Mouse (Mus musculus) midbrain, embryonic 11.5 days (tissue): ENCODE results near the gene Mrpl12. TPM values are rescaled to one million over a fixed set of nuclear protein-coding genes. Genes with fewer than 3 reads are reported as not detected.

Source experiments
- ATAC-seq: fragments of 200-750 bp; cut with Nextera tagmentation; 2 replicates; pipeline ENCODE4 v1.8.0; 2017; ENCODE audit warnings: moderate TSS enrichment, moderate library complexity; ENCODE audit not compliant: low FRiP score
- DNase-seq: peaks from one replicate; pipeline ENCODE4 v3.0.0; 2015; ENCODE audit warnings: low spot score; ENCODE audit errors: missing footprints
- H3K27ac ChIP-seq: fragments of 300-500 bp; sonication (generic); 2 replicates; pipeline ENCODE4 v1.5.1; 2014; ENCODE audit warnings: low read depth, low read length
- H3K27me3 ChIP-seq: fragments of 300-500 bp; sonication (generic); 2 replicates; pipeline ENCODE4 v1.6.1; 2014; ENCODE audit warnings: mild to moderate bottlenecking, low read length, moderate library complexity, mixed read lengths; ENCODE audit not compliant: control insufficient read depth, insufficient read depth
- H3K36me3 ChIP-seq: fragments of 300-500 bp; sonication (generic); 2 replicates; pipeline ENCODE4 v1.6.1; 2014; ENCODE audit warnings: mild to moderate bottlenecking, low read length, moderate library complexity, mixed read lengths; ENCODE audit not compliant: control insufficient read depth, insufficient read depth
- H3K4me1 ChIP-seq: fragments of 300-500 bp; sonication (generic); 2 replicates; pipeline ENCODE4 v1.6.1; 2014; ENCODE audit warnings: low read length; ENCODE audit not compliant: control insufficient read depth, insufficient read depth
- H3K4me2 ChIP-seq: fragments of 300-500 bp; sonication (generic); 2 replicates; pipeline ENCODE4 v1.6.1; 2014; ENCODE audit warnings: mild to moderate bottlenecking, moderate library complexity
- H3K4me3 ChIP-seq: fragments of 300-500 bp; sonication (generic); 2 replicates; pipeline ENCODE4 v1.5.1; 2014; ENCODE audit warnings: low read depth, low read length
- H3K9ac ChIP-seq: fragments of 300-500 bp; sonication (generic); 2 replicates; pipeline ENCODE4 v1.6.1; 2014; ENCODE audit warnings: low read length
- H3K9me3 ChIP-seq: fragments of 300-500 bp; sonication (generic); 2 replicates; pipeline ENCODE4 v1.6.1; 2016; ENCODE audit warnings: low read length; ENCODE audit not compliant: control insufficient read depth
- WGBS: fragments of 180-500 bp; shearing (Covaris S2); extraction: QIAGEN DNeasy Blood & Tissue Kit; methylation state at CpG from one replicate; pipeline ENCODE4 v1.1.7; 2014; 5-methylcytosine and 5-hydroxymethylcytosine counted together
- polyA plus RNA-seq: library from polyadenylated mRNA; unstranded; fragments of >200 nt; fragmentation: Nextera tagmentation; extraction: Ambion mirVana; gene quantifications from 2 replicates; pipeline ENCODE4 v1.2.1, GENCODE M21; 2014

Gene Mrpl12
- 137 and 152 TPM in 2 replicates for polyA plus RNA-seq

DNA sequence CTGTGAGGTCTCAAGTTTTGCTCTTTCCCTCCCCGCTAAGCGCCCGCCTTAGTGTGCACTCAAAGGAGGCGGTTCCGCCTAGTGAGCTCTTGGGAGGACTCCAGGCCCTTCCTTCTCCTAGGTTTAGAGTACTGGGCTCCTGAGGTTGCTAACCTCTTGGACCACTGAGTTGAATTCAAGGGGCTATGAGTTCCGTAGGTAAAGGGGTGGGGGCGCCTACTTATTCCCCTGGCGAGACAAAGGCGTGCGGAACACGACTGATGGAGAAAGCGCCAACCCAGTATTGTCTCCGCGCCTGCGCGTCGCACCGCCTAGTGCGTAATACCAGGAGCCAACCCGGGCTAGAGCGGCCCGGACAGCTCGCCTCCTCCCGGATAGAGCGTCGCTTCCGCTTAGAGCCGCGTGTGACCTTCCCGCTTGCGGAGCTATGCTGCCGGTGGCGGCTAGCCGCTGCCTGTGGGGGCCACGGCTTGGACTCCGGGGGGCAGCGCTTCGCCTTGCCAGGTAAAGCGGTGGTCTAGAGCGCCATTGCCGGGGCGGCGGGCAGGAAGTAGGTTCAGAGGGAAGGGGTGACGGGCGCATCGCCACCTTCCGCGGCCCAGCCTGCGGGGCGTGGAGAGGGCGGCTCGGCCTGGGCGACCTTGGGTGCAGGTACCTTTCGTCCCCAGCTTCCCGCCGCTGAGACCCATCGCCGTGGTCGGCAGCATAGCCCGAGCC is at the start of gene Mrpl12:
Gene Mrpl12 (plus strand): TSS at position 349 of the 717 bp plus-strand sequence.
- no peaks in the 10 kb centered on the region for H3K9me3 ChIP-seq
- ATAC-seq (peak; percentile 96), DNase-seq (peak; percentile 98)
- H3K27me3 ChIP-seq, result no peaks in the 10 kb centered on the region
- H3K4me1 ChIP-seq, result peaks cover 16% of the 10 kb centered on the region
- peak within 1 kb of the TSS; percentile 94 for H3K9ac ChIP-seq
- peak within 1 kb of the TSS; percentile 98 for H3K4me3 ChIP-seq
- peak within 1 kb of the TSS; percentile 57 for H3K27ac ChIP-seq
- H3K36me3 ChIP-seq, result peaks cover 37% of the 10 kb centered on the region
- WGBS, result under 1% methylated on average over 60 of the region's 60 CpGs
- H3K4me2 ChIP-seq, result peak within 1 kb of the TSS; percentile 89

DNA sequence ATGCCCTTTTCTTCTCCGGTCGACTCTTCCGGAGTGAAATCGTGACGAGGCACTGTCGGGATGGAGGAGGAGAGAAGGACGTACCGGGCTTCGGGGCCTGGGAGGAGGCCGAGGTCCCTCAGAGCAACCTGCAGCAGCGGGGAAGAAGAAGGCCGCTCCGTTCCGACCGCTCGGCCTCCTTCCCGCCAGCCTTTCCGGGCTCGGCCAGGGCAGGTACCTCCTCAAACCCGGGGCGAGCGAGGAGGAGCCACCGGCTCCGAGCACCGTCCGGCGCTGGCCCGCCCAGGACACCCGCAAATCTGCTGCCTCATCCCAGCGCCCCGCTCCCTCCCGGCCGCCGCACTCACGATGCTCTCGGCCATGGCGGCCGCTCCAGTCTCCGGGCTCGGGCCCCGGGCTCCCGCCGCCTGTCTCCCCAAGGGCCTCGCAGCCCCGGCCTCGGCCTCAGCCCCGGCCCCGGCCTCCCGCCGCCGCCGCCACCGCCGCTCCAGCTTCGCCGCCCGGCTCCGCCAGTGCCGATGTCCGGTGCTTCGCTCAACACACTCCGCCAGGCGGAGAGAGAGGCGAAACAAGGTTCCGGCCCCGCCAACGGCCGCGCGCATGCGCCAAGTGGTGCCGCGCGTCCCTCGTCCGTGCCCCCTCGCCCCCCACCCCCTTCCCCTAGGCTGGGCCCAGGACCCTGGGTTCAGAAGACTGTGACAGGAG is 47.1 kb upstream of the Mrpl12 start, which contains the start of gene Nploc4:
Gene Nploc4 (minus strand): TSS at position 557 of the 705 bp plus-strand sequence.
- Histone ChIP-seq H3K27me3 (no peaks in the 10 kb centered on the region), H3K4me2 (peak within 1 kb of the TSS; percentile 86), H3K9me3 (no peaks in the 10 kb centered on the region), H3K36me3 (peaks cover 5% of the 10 kb centered on the region), H3K27ac (peak within 1 kb of the TSS; percentile 71), H3K4me3 (peak within 1 kb of the TSS; percentile 99), H3K4me1 (peaks cover 11% of the 10 kb centered on the region), H3K9ac (peak within 1 kb of the TSS; percentile 98)
- under 1% methylated on average over 73 of the region's 77 CpGs for WGBS
- DNase-seq (peak; percentile 100), ATAC-seq (peak; percentile 96)

DNA sequence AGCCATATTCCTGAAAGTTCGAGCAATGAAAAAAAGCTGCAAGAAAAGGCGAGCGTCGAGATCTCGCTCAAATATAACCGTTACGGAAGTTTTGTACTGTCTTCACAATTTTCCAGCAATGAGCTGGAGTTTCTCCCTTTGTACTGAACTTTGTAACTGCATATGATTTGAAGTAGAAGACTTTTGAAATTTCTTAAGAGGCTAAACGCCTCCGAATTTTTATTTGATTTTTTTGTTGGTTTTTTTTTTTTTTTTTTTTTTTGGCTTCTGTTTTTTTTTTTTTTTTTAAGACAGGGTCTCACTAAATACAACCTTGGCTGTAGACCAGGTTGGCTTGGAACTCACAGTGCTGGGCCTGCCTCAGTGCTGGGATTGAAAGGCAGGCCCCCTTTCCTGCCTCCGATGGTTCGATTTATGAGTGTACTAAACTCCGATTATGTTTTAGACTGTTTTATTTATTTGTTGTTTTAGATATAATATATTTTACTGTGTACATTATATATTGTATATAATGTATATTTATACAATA is 46.5 kb upstream of the Mrpl12 start:
- DNase-seq (no peak), ATAC-seq (no peak)
- Histone ChIP-seq H3K9me3 (no peaks in the 10 kb centered on the region), H3K36me3 (peaks cover 5% of the 10 kb centered on the region; the same call in 1 of the 2 replicates), H3K4me2 (peak overlapping the region; percentile 86), H3K27me3 (no peaks in the 10 kb centered on the region), H3K4me1 (peaks cover 11% of the 10 kb centered on the region), H3K27ac (no peak overlapping the region), H3K4me3 (peak overlapping the region; percentile 99), H3K9ac (peak overlapping the region; percentile 98)
- WGBS, result 34% methylated on average over 12 of the region's 12 CpGs

DNA sequence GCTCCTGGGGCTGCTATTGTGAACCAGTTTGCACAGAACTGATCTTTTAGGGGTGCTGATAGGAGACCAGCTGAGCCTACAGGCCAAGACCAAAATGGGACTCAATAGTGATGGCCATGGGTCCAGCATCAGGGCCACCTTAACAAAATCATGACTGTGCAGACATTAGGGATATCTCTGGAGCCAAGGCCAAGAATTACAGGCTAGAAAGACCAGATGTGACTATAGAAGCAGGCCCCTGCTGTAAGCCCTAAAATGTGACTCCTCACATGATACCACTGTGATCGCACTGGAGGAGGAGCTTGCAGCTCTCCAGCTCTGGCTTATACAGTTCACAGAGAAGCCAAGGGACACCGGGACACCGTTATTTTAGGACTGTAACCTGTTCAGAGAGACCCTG is 42.1 kb upstream of the Mrpl12 start, which contains the start of gene Tspan10:
Gene Tspan10 (plus strand): TSS at position 301 of the 400 bp plus-strand sequence.
- Histone ChIP-seq H3K36me3 (no peaks in the 10 kb centered on the region), H3K27ac (no peak within 1 kb of the TSS), H3K4me2 (no peak within 1 kb of the TSS), H3K27me3 (no peaks in the 10 kb centered on the region), H3K9me3 (no peaks in the 10 kb centered on the region), H3K9ac (no peak within 1 kb of the TSS), H3K4me1 (no peaks in the 10 kb centered on the region), H3K4me3 (no peak within 1 kb of the TSS)
- ATAC-seq, result no peak
- WGBS, result 84% methylated on average over 3 of the region's 3 CpGs
- DNase-seq, result no peak

DNA sequence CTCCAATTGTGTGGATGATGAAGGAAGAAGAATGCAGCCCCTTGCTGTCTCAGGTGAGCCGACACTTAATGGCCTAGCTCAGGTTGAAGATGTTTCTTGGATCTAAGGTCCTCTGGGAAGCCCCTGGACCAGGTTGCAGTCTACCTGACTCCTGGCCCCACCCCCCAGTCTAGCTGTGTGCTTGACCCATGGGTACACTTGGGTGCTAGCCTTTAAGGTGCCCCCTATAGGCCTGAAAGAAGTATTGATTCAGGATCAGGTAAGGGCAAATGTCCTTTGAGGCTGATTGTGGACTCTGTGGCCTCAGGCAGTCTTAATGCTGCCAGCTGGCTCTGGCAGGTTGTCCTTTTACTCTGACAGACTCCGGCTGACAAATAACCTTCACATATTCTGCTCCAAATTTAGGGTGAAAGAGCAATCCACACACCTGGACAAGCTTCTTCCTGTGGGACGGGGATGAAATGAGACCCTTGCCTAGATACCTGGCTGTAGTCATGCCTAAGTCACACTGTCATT is 41.6 kb upstream of the Mrpl12 start:
- Histone ChIP-seq H3K9ac (no peak overlapping the region), H3K4me3 (no peak overlapping the region), H3K36me3 (no peaks in the 10 kb centered on the region), H3K4me1 (no peaks in the 10 kb centered on the region), H3K27ac (no peak overlapping the region), H3K4me2 (no peak overlapping the region), H3K27me3 (no peaks in the 10 kb centered on the region), H3K9me3 (no peaks in the 10 kb centered on the region)
- DNase-seq (no peak), ATAC-seq (no peak)
- 93% methylated on average over 3 of the region's 3 CpGs for WGBS

DNA sequence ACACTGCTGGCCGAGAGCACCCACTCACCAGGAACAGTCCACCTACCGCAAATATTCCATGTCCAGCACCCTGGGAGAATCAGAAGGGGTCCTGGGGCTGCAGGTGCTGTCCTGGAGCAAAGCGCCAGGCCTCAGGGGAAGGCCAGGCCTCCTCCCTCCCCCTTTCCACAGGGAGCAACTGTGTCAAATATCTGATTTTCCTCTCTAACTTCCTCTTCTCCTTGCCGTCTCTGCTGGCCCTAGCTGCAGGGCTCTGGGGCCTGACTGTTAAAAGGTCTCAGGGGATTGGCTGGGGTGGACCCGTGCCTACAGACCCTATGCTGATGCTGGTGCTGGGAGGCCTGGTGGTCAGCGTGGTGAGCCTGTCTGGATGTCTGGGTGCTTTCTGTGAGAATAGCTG is 40.3 kb upstream of the Mrpl12 start:
- Histone ChIP-seq H3K4me1 (no peaks in the 10 kb centered on the region), H3K27ac (no peak overlapping the region), H3K27me3 (no peaks in the 10 kb centered on the region), H3K4me3 (no peak overlapping the region), H3K9me3 (no peaks in the 10 kb centered on the region), H3K36me3 (no peaks in the 10 kb centered on the region), H3K9ac (no peak overlapping the region), H3K4me2 (no peak overlapping the region)
- no peak for ATAC-seq
- WGBS, result 76% methylated on average over 6 of the region's 6 CpGs
- DNase-seq, result no peak

DNA sequence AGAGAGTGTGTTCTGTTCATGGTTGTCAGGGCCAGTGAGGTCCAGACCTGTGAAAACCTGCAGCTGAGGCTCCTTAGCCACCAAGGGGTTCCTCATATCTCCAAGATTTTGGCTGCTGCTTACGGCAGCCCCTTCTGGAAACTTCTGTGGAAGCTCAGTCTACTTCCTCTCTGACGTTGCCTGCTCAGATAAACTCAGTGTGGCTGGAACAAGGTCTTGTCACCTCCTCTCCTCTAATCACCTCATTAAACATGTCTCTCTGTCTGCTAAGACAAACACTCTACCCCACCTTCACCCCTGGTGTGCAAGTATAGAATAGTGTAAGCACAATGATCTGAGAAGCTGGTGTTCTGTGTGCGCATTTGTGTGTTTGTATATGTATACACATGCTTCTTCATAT is 38.9 kb upstream of the Mrpl12 start:
- H3K4me3 ChIP-seq, result no peak overlapping the region
- no peaks in the 10 kb centered on the region for H3K9me3 ChIP-seq
- no peak overlapping the region for H3K4me2 ChIP-seq
- DNase-seq (no peak), ATAC-seq (no peak)
- H3K36me3 ChIP-seq, result no peaks in the 10 kb centered on the region
- WGBS, result 87% methylated on average over 3 of the region's 3 CpGs
- H3K27me3 ChIP-seq, result no peaks in the 10 kb centered on the region
- H3K9ac ChIP-seq, result no peak overlapping the region
- no peak overlapping the region for H3K27ac ChIP-seq
- no peaks in the 10 kb centered on the region for H3K4me1 ChIP-seq

DNA sequence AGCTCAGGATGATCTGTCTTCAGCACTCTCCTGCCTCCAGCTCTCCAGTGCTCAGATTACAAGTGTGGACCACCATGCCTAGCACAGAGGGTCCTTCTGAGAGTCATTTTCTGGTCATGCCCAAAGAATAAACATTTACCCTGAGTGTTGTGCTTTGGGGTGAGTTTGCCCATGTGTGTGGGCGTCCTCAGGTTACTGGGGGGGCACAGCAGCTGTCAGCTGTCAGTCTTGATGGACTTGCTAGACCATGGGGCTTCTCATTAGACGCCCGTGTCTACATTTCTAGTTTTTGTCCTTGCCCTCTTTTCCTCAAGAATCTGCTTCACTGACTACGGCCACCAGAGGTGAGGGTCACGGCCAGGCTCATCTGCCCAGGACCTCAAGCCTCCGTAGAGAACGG is 37.2 kb upstream of the Mrpl12 start:
- Histone ChIP-seq H3K9me3 (no peaks in the 10 kb centered on the region), H3K4me2 (no peak overlapping the region), H3K36me3 (no peaks in the 10 kb centered on the region), H3K27me3 (no peaks in the 10 kb centered on the region), H3K9ac (no peak overlapping the region), H3K4me1 (no peaks in the 10 kb centered on the region), H3K27ac (no peak overlapping the region), H3K4me3 (no peak overlapping the region)
- ATAC-seq (no peak), DNase-seq (no peak)
- WGBS, result 82% methylated on average over 7 of the region's 7 CpGs

DNA sequence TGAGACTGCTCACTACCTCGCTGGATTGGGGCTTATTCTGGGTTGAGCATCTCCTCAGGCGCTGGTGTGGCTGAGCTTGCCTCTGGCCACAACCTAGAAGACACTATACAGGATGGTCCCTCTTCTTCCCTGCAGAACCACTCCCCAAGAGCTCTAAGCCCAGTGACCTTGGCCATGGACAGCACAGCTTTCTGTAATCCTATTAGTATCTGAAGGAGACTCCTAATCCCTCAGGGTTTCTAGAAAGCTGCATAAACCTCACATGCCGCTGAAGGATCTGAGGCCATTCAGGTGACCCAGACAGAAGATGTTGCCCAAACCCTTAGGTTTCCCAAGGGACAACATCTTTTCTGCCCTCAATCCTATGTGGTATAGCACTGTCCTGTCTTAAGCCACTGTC is 32.2 kb upstream of the Mrpl12 start:
- Histone ChIP-seq H3K4me1 (no peaks in the 10 kb centered on the region), H3K27me3 (no peaks in the 10 kb centered on the region), H3K36me3 (no peaks in the 10 kb centered on the region), H3K9ac (no peak overlapping the region; the same call in 1 of the 2 replicates), H3K4me2 (no peak overlapping the region), H3K27ac (no peak overlapping the region), H3K4me3 (no peak overlapping the region), H3K9me3 (no peaks in the 10 kb centered on the region)
- 61% methylated on average over 3 of the region's 3 CpGs for WGBS
- DNase-seq (no peak), ATAC-seq (no peak)
